Mouse (Mus musculus) brain, embryonic 14.5 days (tissue): ENCODE measurements around the gene Prss8.

Experiments
- CTCF ChIP-seq: fragments of 200-500 bp; IDR thresholded peaks from 2 replicates; pipeline ENCODE4 v1.5.1; 2012; ENCODE audit warnings: inconsistent platforms, mild to moderate bottlenecking, moderate library complexity, borderline replicate concordance; ENCODE audit not compliant: insufficient read depth, insufficient read length; ENCODE audit errors: extremely low read depth
- POLR2A ChIP-seq: fragments of 200-500 bp; IDR thresholded peaks from 2 replicates; pipeline ENCODE4 v1.6.1; 2012; ENCODE audit warnings: mild to moderate bottlenecking, inconsistent platforms, borderline replicate concordance; ENCODE audit not compliant: poor library complexity, insufficient read depth, insufficient read length, severe bottlenecking; ENCODE audit errors: extremely low read depth

GRCm38 (mm10) chr7:127880431-127880830, 49.5 kb downstream of the Prss8 start:
- TF ChIP-seq POLR2A, result no peak
- no peak for TF ChIP-seq CTCF
